Mouse (Mus musculus) lung, embryonic 14.5 days (tissue): ENCODE data around the gene Fam81a. TPM values are rescaled to one million over a fixed set of nuclear protein-coding genes. Genes with fewer than 3 reads are reported as not detected.

Experiments used
- ATAC-seq: fragments of 200-750 bp; cut with Nextera tagmentation; 2 replicates; pipeline ENCODE4 v1.8.0; 2017; ENCODE audit warnings: mild to moderate bottlenecking, moderate TSS enrichment, moderate library complexity; ENCODE audit not compliant: insufficient read depth
- DNase-seq: peaks from one replicate; pipeline ENCODE4 v3.0.0-alpha.2; 2015
- H3K27ac ChIP-seq: fragments of 300-500 bp; sonication (generic); 2 replicates; pipeline ENCODE4 v1.5.1; 2014; ENCODE audit warnings: low read depth, mild to moderate bottlenecking, moderate library complexity
- H3K27me3 ChIP-seq: fragments of 300-500 bp; sonication (generic); 2 replicates; pipeline ENCODE4 v1.6.1; 2014; ENCODE audit warnings: low read length, control low read depth; ENCODE audit not compliant: insufficient read depth
- H3K36me3 ChIP-seq: fragments of 300-500 bp; sonication (generic); 2 replicates; pipeline ENCODE4 v1.6.1; 2014; ENCODE audit warnings: control low read depth; ENCODE audit not compliant: insufficient read depth
- H3K4me1 ChIP-seq: fragments of 300-500 bp; sonication (generic); 2 replicates; pipeline ENCODE4 v1.6.1; 2014; ENCODE audit warnings: antibody characterized with exemption, control low read depth; ENCODE audit not compliant: insufficient read depth
- H3K4me2 ChIP-seq: fragments of 300-500 bp; sonication (generic); 2 replicates; pipeline ENCODE4 v1.6.1; 2014; ENCODE audit warnings: mild to moderate bottlenecking
- H3K4me3 ChIP-seq: fragments of 300-500 bp; sonication (generic); 2 replicates; pipeline ENCODE4 v1.5.1; 2014; ENCODE audit warnings: low read depth, low read length
- H3K9ac ChIP-seq: fragments of 300-500 bp; sonication (generic); 2 replicates; pipeline ENCODE4 v1.6.1; 2014
- H3K9me3 ChIP-seq: fragments of 300-500 bp; sonication (generic); 2 replicates; pipeline ENCODE4 v1.6.1; 2016; ENCODE audit warnings: low read depth, low read length, control low read depth
- CTCF ChIP-seq: IDR thresholded peaks from 2 replicates; pipeline ENCODE4 v1.5.1; 2016; ENCODE audit warnings: antibody characterized with exemption, low read depth
- WGBS: fragments of 180-500 bp; shearing (Covaris S2); extraction: QIAGEN DNeasy Blood & Tissue Kit; methylation state at CpG from one replicate; pipeline ENCODE4 v1.1.7; 2014; 5-methylcytosine and 5-hydroxymethylcytosine counted together
- polyA plus RNA-seq: library from polyadenylated mRNA; unstranded; fragments of >200 nt; fragmentation: Nextera tagmentation; extraction: Ambion mirVana; gene quantifications from 2 replicates; pipeline ENCODE4 v1.2.1, GENCODE M21; 2014

Fam81a gene
- polyA plus RNA-seq, 1 experiment from 2014 or later = 4.2 TPM

DNA sequence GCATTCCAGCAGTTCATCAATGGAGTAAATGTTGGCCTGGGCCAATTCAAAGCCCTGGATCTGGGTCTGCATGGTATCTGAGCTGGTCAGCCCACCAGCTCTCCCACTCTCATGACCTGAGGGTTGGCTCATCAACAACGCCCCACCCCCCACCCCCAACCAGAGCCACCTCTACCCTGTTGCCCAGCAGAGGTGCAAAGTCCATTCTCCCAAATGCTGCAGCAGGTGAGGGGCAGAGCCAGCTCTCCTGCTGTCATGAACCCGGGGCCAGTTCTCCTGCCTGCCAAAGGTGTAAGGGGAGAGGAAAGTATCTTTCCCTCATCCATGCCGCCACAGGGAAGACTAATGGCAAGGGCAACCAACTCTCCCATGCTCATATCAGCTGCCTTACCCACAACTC is 5.3 kb upstream of the Fam81a start:
- no peak for DNase-seq
- WGBS = 55% methylated on average over 3 of the region's 3 CpGs
- ATAC-seq = no peak

DNA sequence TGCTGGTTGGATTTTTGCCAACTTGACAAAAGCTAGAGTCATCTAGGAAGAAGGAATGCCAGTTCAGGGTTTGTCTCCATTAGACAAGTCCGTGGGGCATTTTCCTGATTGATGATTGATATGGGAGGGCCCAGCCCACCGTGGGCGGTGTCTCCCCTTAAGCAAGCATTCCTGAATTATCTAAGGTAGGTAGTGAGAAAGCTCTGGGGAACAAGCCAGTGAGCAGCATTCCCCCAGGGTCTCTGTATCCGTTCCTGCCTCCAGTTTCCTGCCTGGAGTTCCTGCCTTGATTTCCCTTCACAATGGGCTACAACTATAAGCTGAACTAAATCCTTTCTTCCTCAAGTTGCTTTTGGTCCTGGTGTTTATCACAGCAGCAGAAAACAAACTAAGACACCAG is 3.1 kb upstream of the Fam81a start:
- Histone ChIP-seq H3K36me3 (no peaks in the 10 kb centered on the region), H3K4me1 (no peaks in the 10 kb centered on the region), H3K27me3 (peaks cover 13% of the 10 kb centered on the region), H3K4me2 (no peak overlapping the region), H3K9ac (no peak overlapping the region), H3K9me3 (no peaks in the 10 kb centered on the region), H3K27ac (no peak overlapping the region), H3K4me3 (no peak overlapping the region)
- 67% methylated on average over 4 of the region's 4 CpGs for WGBS
- ATAC-seq = no peak
- no peak for TF ChIP-seq CTCF
- peak; percentile 7 for DNase-seq

More for the DNA sequence above, 5.3 kb upstream of the Fam81a start:
- H3K9me3 ChIP-seq = no peaks in the 10 kb centered on the region
- no peaks in the 10 kb centered on the region for H3K27me3 ChIP-seq
- no peak for TF ChIP-seq CTCF
- no peak overlapping the region for H3K27ac ChIP-seq
- no peak overlapping the region for H3K4me2 ChIP-seq
- H3K4me3 ChIP-seq = no peak overlapping the region
- H3K36me3 ChIP-seq = no peaks in the 10 kb centered on the region
- no peaks in the 10 kb centered on the region for H3K4me1 ChIP-seq
- H3K9ac ChIP-seq = no peak overlapping the region

DNA sequence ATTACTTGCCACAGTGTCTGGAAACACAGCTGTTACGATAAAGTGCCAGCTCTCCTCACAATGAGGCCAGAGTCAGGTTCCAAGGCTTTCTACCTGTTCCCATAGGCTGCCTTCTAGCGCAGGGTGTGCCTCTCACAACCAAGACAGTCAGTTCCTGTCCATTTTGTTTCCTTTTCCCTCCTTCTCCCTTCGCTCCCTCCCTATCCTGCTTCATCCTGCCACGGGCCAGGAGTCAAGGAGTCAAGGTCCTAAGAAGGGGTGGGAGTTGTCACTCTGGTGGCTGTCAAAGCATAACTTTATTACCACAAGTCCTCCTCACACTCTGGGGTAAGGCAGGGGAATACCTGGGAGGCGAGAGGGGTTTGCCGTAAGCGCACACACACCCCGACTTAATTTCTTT is 966 bp upstream of the Fam81a start:
- H3K4me2 ChIP-seq = no peak overlapping the region
- TF ChIP-seq CTCF = no peak
- no peaks in the 10 kb centered on the region for H3K36me3 ChIP-seq
- H3K27ac ChIP-seq = no peak overlapping the region
- no peaks in the 10 kb centered on the region for H3K9me3 ChIP-seq
- DNase-seq (no peak), ATAC-seq (no peak)
- H3K4me1 ChIP-seq = peaks cover 4% of the 10 kb centered on the region; the same call in 1 of the 2 replicates
- no peak overlapping the region for H3K4me3 ChIP-seq
- peaks cover 13% of the 10 kb centered on the region for H3K27me3 ChIP-seq
- 65% methylated on average over 8 of the region's 8 CpGs for WGBS
- H3K9ac ChIP-seq = no peak overlapping the region

DNA sequence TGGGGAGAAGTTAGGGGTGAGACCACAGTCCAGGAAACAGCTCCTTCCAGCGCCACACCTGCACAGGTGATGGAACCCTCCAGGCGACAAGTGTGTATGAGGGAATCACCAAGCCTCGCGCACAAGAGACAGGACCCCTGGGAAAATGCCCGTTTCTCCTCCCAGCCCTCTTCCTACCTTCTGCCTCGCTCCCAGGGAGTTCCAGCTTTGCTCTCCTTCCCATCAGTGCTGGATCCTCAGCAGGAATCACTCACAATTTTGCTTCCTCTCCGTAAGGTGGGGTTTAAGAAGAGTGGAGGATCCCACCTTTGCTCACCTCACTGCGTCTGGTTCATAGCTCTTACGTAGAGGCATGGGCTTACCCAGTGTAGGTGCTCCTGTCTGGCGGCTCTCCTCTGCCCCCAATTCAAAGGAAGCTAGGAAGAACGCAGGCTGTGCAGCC is 454 bp downstream of the Fam81a start:
- Histone ChIP-seq H3K4me1 (peaks cover 4% of the 10 kb centered on the region; the same call in 1 of the 2 replicates), H3K9ac (peak overlapping the region; percentile 54; the same call in 1 of the 2 replicates)

DNA sequence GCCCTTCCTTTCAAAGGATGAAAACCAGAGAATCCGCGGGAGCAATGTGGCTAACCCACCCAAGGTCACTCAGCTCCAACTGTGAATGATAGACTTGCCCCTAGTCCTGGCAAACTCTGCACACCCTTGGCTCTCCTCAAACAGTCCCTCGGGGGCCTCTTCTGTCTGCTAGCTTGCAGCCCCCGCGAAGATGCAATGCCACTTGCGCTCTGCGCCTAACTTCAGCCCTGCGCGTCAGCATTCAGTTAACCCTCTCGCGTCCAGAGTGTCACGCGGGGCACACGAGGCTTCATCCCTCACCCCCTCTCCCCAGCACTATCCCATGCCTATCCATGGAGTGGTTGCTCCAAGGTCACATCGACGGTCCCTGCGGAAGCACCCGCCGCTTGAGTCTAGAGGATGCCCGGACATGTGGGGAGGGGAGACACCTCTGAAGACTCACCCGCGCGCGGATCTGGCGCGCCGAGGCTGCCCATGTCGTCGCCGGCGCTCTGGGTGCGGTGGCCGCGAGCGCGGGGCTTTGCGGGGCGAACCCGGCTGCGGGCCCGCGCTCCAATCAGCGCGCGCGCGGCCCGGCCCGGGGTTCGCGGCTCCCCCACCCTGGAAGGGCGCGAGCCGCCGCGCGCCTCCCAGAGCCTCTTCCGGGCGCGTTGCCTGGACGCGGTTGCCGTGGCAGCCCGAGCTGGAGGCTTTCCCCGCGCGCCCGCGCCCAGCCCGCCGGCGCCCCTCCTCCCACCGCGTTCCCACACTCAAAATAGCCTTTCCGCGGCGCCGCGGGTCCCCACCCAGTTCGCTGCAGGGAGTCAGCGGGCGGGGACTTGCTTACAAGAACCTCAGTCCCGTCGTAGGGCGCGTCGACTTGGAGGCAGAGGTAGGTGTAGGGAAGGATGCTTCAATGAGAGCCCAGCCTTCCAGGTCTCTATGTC is 1.2 kb downstream of the Fam81a start:
- Histone ChIP-seq H3K4me1 (peaks cover 4% of the 10 kb centered on the region; the same call in 1 of the 2 replicates), H3K27ac (no peak overlapping the region), H3K36me3 (no peaks in the 10 kb centered on the region), H3K4me3 (peak overlapping the region; percentile 60), H3K4me2 (peak overlapping the region; percentile 99), H3K9me3 (no peaks in the 10 kb centered on the region), H3K9ac (peak overlapping the region; percentile 54), H3K27me3 (peaks cover 13% of the 10 kb centered on the region)
- DNase-seq = peak; percentile 82
- WGBS = under 1% methylated on average over 87 of the region's 87 CpGs
- ATAC-seq = peak; percentile 88
- TF ChIP-seq CTCF = no peak

More for the DNA sequence above, 454 bp downstream of the Fam81a start:
- no peaks in the 10 kb centered on the region for H3K36me3 ChIP-seq
- peak overlapping the region; percentile 99 for H3K4me2 ChIP-seq
- 4% methylated on average over 11 of the region's 11 CpGs for WGBS
- no peak overlapping the region for H3K27ac ChIP-seq
- DNase-seq = peak; percentile 24
- peak; percentile 25; the same call in 1 of the 2 replicates for ATAC-seq
- H3K4me3 ChIP-seq = peak overlapping the region; percentile 60
- H3K27me3 ChIP-seq = peaks cover 13% of the 10 kb centered on the region
- H3K9me3 ChIP-seq = no peaks in the 10 kb centered on the region
- TF ChIP-seq CTCF = no peak

DNA sequence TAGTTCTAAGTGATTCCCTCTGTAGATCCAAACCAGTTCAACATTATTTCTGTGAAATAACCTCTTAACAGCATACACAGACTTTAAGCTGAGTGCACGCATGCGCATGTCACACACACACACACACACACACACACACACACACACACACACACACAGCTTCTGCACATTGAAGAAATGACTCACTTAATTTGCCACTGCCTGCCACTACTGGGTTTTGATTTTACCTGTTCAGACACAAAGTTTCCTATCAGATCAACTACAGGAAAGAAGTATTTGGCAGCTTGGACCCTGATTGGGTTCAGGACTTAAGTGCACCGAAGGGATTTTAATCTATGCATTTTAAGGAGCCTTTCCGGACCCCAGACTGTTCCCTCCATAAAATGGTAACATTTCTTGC is 2.0 kb downstream of the Fam81a start:
- TF ChIP-seq CTCF = no peak
- no peaks in the 10 kb centered on the region for H3K9me3 ChIP-seq
- H3K4me3 ChIP-seq = peak overlapping the region; percentile 60
- no peak overlapping the region for H3K9ac ChIP-seq
- ATAC-seq (no peak), DNase-seq (no peak)
- peak overlapping the region; percentile 99 for H3K4me2 ChIP-seq
- peaks cover 4% of the 10 kb centered on the region; the same call in 1 of the 2 replicates for H3K4me1 ChIP-seq
- H3K27me3 ChIP-seq = peaks cover 13% of the 10 kb centered on the region
- H3K27ac ChIP-seq = no peak overlapping the region
- WGBS = 52% methylated on average over 4 of the region's 4 CpGs
- no peaks in the 10 kb centered on the region for H3K36me3 ChIP-seq

DNA sequence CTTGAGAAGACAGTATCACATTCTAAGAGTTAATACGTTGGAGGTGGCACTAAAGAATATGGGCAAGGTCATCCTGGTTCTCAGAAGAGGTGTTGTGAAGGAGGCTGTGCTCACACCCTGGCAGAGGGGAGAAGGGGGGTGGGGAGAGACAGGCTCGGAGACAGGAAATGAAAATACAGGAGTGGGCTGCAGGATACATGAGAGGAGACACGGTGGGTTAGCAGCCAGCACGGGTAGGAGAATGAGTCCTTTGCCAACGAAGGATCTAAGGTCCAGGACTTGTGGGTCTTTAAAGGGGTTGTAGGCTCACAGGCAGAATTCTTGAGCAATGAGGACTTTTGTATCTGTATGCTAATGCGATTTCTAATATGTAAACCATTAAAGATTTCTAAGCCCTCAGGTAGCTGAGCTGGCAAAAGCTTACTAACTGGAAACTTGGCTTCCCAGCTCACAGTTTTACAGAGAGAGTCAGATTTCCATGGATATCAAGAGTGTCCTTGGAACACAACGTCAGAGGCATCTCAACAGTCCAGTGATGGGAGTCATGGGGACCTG is 3.0 kb downstream of the Fam81a start:
- Histone ChIP-seq H3K9me3 (no peaks in the 10 kb centered on the region), H3K4me3 (no peak overlapping the region), H3K27ac (no peak overlapping the region), H3K4me2 (no peak overlapping the region), H3K27me3 (peaks cover 13% of the 10 kb centered on the region), H3K4me1 (peaks cover 4% of the 10 kb centered on the region; the same call in 1 of the 2 replicates), H3K36me3 (no peaks in the 10 kb centered on the region), H3K9ac (no peak overlapping the region)
- WGBS = 32% methylated on average over 7 of the region's 7 CpGs
- DNase-seq = peak; percentile 11
- no peak for ATAC-seq
- TF ChIP-seq CTCF = no peak
